Mouse (Mus musculus) cerebellum, adult 9-11 months (tissue): ENCODE data around the gene Ttll9.
A peak's percentile ranks its signal among the peaks of the same experiment; 100 is the strongest.

Source experiments
- DNase-seq: peaks from one replicate; pipeline ENCODE4 v3.0.0; 2022

Ttll9 gene

DNA sequence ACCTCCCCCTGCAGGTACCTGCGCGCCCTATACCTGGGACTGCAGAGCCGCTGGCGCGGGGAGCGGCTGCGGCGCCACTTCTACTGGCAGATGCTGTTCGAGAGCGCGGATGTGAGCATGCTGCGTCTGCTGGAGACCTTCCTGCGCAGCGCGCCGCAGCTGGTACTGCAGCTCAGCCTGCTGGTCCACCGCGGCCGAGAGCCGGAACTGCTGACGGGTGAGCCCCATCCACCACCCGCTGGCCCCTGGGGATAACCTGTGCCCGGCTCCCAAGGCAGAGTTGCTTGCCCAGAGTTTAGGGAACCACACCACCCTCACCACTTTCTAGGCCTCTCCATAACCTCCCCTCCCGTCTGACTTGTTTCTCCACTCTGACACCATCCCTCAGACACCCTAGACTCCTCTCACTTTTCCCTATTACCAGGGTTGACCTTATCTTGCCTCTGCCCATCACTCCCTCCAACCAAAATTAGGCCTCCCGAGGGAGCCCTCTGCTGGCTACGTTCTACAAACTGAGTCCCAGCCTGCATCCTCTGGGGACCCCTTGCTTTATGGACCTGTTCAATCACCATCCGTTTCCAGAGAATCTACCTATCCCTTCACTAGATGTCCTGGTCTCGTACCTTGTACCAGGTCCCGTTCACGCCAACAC is 90.5 kb downstream of the Ttll9 start:
- peak; percentile 64 for DNase-seq

- DNase-seq = peak; percentile 59
Observed at GRCm38 (mm10) chr2:153053896-153054295, 91.6 kb downstream of the Ttll9 start.

- peak; percentile 61 for DNase-seq
Observed at GRCm38 (mm10) chr2:153055270-153055920, 93.1 kb downstream of the Ttll9 start.
